Mouse (Mus musculus) kidney, embryonic 14.5 days (tissue): ENCODE results near the gene Phf21b. TPM values are rescaled to one million over a fixed set of nuclear protein-coding genes. Genes with fewer than 3 reads are reported as not detected.

Experiments used
- ATAC-seq: fragments of 200-750 bp; cut with Nextera tagmentation; 2 replicates; pipeline ENCODE4 v1.8.0; 2017; ENCODE audit warnings: moderate number of reproducible peaks, mild to moderate bottlenecking, moderate TSS enrichment, moderate library complexity; ENCODE audit not compliant: low FRiP score, low TSS enrichment
- H3K27ac ChIP-seq: fragments of 300-500 bp; sonication (generic); 2 replicates; pipeline ENCODE4 v1.5.1; 2014; ENCODE audit warnings: low read depth, mild to moderate bottlenecking, low read length, moderate library complexity, mixed read lengths
- H3K27me3 ChIP-seq: fragments of 300-500 bp; sonication (generic); 2 replicates; pipeline ENCODE4 v1.6.1; 2014; ENCODE audit warnings: mild to moderate bottlenecking, low read length; ENCODE audit not compliant: control insufficient read depth, insufficient read depth
- H3K36me3 ChIP-seq: fragments of 300-500 bp; sonication (generic); 2 replicates; pipeline ENCODE4 v1.6.1; 2014; ENCODE audit warnings: low read length, mixed read lengths; ENCODE audit not compliant: control insufficient read depth, insufficient read depth
- H3K4me1 ChIP-seq: fragments of 300-500 bp; sonication (generic); 2 replicates; pipeline ENCODE4 v1.6.1; 2014; ENCODE audit warnings: low read length, mixed read lengths; ENCODE audit not compliant: control insufficient read depth, insufficient read depth
- H3K4me2 ChIP-seq: fragments of 300-500 bp; sonication (generic); replicated peaks from 2 replicates; pipeline ENCODE4 v1.6.1; 2014; ENCODE audit warnings: low read depth, mild to moderate bottlenecking, low read length
- H3K4me3 ChIP-seq: fragments of 300-500 bp; sonication (generic); 2 replicates; pipeline ENCODE4 v1.5.1; 2014; ENCODE audit warnings: mild to moderate bottlenecking, low read length
- H3K9ac ChIP-seq: fragments of 300-500 bp; sonication (generic); 2 replicates; pipeline ENCODE4 v1.6.1; 2014; ENCODE audit warnings: low read depth, mild to moderate bottlenecking, low read length, moderate library complexity
- H3K9me3 ChIP-seq: fragments of 300-500 bp; sonication (generic); 2 replicates; pipeline ENCODE4 v1.6.1; 2016; ENCODE audit warnings: low read length; ENCODE audit not compliant: control insufficient read depth
- WGBS: fragments of 180-500 bp; shearing (Covaris S2); extraction: QIAGEN DNeasy Blood & Tissue Kit; methylation state at CpG from one replicate; pipeline ENCODE4 v1.1.7; 2014; 5-methylcytosine and 5-hydroxymethylcytosine counted together
- polyA plus RNA-seq: library from polyadenylated mRNA; unstranded; fragments of >200 nt; fragmentation: Nextera tagmentation; extraction: Ambion mirVana; gene quantifications from 2 replicates; pipeline ENCODE4 v1.2.1, GENCODE M21; 2014

Gene Phf21b
- polyA plus RNA-seq, 1 experiment from 2014 or later = 1.8 TPM

DNA sequence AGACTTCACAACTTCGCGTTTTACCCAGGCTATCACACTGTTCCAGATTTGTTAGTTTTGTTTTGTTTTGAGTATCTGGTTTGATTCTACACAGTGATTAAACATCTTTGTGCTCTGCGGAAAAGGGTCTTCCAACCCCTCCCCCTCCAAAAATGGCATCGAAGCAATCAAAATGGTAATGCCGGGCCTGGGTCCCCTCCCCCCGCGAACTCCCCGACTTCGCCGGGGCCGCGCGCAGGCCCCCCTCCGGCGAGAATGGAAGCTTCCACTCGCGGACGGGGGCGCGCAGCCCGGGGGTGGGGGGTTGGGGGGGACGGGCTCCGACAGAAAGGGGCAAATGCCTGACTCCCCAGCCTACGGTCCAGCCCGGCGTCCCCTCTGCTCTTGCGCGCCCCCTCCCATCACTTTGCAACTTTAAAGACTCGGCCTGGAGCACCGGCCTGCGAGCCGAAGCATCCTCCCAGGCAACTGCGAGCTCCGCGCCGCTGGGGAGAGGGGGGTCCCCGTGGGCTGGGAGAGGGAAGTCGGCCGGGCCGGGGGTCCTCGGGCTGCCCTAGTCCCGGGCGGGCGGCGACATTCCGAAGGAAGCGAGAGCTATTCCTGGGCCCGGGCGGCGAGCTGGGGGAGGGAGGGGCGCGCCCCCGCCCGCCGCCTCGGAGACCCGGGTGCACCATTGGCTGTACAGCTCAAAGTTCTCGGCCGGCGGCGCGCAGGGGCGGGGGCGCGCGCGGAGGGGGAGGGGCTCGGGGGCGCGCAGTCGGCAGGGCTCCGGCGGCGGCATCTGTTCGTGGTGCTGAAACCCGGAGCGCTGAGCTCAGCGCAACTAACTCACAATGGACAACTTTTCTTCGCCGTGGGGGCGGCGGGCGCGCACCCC lies 2.4 kb downstream of the Phf21b start:
- H3K4me1 ChIP-seq = peaks cover 18% of the 10 kb centered on the region
- H3K27ac ChIP-seq = peak overlapping the region; percentile 52; the same call in 1 of the 2 replicates
- H3K36me3 ChIP-seq = no peaks in the 10 kb centered on the region
- H3K4me3 ChIP-seq = peak overlapping the region; percentile 60
- peak overlapping the region; percentile 79; the same call in 1 of the 2 replicates for H3K9ac ChIP-seq
- peak overlapping the region; percentile 99 for H3K4me2 ChIP-seq
- peaks cover 9% of the 10 kb centered on the region; the same call in 1 of the 2 replicates for H3K27me3 ChIP-seq
- no peaks in the 10 kb centered on the region for H3K9me3 ChIP-seq
- ATAC-seq = peak; percentile 65
- 1% methylated on average over 65 of the region's 84 CpGs for WGBS

DNA sequence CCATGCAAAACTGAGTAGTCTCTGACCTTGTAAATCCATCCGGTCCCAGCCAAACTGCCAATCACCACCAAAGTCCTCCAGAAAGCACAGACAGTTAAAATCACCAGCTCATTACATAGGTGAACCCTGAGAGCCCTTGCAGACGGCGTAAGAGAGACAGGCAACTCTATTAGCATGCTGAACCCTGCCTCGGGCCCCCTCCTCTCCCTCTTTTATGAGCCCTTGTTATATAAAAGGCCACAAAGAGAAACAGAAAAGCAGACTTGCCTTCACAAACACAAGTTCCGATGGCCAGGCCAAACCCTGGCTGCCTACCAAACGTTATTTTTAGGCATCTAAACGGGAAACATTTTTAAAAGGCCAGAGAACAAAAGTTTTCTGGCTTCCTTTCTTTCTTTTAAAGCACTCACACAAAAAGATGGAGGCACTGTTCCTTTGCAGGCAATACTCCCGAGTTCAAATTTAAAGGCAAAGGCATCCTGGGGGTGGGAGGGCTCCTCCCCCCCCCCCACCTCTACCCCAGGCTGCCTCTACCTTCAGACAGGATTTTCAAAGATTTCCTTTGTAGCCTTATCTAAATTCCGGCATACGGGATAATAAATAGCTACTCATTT lies 3.3 kb downstream of the Phf21b start:
- 10% methylated on average over 10 of the region's 10 CpGs for WGBS
- Histone ChIP-seq H3K9ac (no peak overlapping the region), H3K36me3 (no peaks in the 10 kb centered on the region)

DNA sequence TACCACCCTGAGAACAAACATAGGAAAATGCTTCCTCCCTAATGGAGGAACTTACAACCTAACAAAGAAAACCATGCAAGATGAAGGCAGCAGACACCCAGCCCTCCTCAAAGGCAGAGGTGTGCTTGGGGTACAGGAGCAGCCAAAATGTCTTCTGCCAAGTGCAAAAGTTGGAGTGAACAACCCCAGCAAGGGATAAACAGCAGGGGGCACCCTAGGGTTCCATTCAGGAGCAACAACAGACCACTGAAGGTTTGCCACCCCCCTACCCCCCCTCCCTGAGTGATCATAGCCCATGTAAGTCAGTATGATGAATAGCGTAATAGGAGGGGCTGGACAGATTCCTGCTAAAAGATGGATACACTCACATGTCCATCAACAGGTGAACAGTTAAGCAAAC lies 5.5 kb downstream of the Phf21b start:
- H3K4me3 ChIP-seq = no peak overlapping the region
- WGBS = 91% methylated on average over 1 of the region's 1 CpGs
- peaks cover 8% of the 10 kb centered on the region; the same call in 1 of the 2 replicates for H3K27me3 ChIP-seq
- H3K4me2 ChIP-seq = no peak overlapping the region
- H3K9me3 ChIP-seq = no peaks in the 10 kb centered on the region
- H3K27ac ChIP-seq = no peak overlapping the region
- H3K36me3 ChIP-seq = no peaks in the 10 kb centered on the region
- no peak overlapping the region for H3K9ac ChIP-seq
- peaks cover 12% of the 10 kb centered on the region for H3K4me1 ChIP-seq
- no peak for ATAC-seq

More for the DNA sequence above, 3.3 kb downstream of the Phf21b start:
- Histone ChIP-seq H3K4me3 (peak overlapping the region; percentile 60), H3K4me2 (peak overlapping the region; percentile 99), H3K27me3 (peaks cover 9% of the 10 kb centered on the region; the same call in 1 of the 2 replicates), H3K27ac (no peak overlapping the region), H3K4me1 (peaks cover 18% of the 10 kb centered on the region), H3K9me3 (no peaks in the 10 kb centered on the region)
- ATAC-seq = no peak

DNA sequence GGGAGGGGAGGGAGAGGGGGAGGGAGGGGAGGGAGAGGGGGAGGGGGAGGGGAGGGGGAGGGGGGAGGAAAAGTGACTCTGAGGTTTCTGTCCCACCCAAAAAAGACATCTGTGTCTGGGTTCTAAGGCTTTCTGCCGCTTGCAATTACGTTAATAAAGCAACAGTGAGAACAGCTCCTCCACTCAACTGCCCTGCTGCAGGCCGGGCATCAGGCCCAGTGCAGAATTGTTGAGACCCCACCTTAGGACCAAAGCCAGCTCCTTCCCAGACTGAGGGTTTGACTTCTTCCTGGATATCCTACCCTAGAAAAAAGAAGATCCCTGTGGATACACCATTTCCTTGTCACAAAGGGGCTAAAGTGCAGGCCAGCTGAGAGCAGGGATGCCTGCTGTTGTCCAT lies 9.6 kb downstream of the Phf21b start:
- Histone ChIP-seq H3K4me2 (no peak overlapping the region), H3K9me3 (no peaks in the 10 kb centered on the region), H3K27me3 (no peaks in the 10 kb centered on the region), H3K36me3 (no peaks in the 10 kb centered on the region), H3K27ac (no peak overlapping the region), H3K9ac (no peak overlapping the region), H3K4me3 (no peak overlapping the region), H3K4me1 (peaks cover 24% of the 10 kb centered on the region)
- 58% methylated on average over 3 of the region's 3 CpGs for WGBS
- no peak for ATAC-seq

DNA sequence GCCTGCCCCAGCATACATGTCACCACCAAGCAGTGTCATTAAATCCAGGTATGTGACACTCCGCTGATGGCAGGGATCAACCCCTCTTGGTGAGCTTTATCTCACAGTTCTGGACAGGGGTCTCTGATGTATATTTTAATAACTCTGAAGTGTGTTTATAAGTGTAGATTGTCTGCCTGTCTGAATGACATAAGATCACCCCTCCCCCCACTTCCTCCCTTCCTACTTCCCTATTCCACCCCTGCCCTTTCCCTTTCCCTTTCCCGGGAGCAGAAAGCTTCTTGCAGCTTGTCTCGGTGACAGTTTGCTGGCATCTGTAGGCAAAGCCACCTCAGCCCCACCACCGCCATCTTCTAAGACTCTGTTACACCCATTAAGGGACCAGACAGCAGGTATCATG lies 11.0 kb downstream of the Phf21b start:
- H3K27ac ChIP-seq = no peak overlapping the region
- no peak overlapping the region for H3K4me2 ChIP-seq
- H3K9me3 ChIP-seq = no peaks in the 10 kb centered on the region
- WGBS = 76% methylated on average over 4 of the region's 4 CpGs
- no peaks in the 10 kb centered on the region for H3K36me3 ChIP-seq
- ATAC-seq = no peak
- no peak overlapping the region for H3K4me3 ChIP-seq
- peaks cover 24% of the 10 kb centered on the region for H3K4me1 ChIP-seq
- H3K9ac ChIP-seq = no peak overlapping the region
- H3K27me3 ChIP-seq = no peaks in the 10 kb centered on the region

DNA sequence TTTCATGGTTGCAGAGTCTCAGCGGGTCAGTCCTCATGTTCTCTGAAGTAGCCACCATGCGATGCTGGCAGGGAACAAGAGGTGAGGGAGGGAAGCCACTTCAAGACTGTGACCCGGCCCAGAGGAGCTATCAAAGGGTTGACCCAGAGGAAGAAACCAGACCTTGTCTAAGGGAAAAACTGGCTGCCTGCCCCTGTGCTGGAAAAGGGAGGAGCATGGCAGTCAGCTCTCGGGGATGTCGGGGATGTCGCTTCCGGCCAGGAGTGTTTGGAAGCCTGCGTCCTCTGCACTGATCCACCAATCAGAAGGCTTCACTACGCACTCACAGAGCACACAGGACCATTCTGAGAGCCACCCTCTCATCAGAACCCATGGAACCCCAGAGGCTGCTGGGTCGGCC lies 12.8 kb downstream of the Phf21b start:
- ATAC-seq = no peak
- H3K4me3 ChIP-seq = no peak overlapping the region
- H3K4me1 ChIP-seq = peaks cover 24% of the 10 kb centered on the region
- H3K27ac ChIP-seq = no peak overlapping the region
- no peak overlapping the region for H3K4me2 ChIP-seq
- no peaks in the 10 kb centered on the region for H3K9me3 ChIP-seq
- H3K27me3 ChIP-seq = no peaks in the 10 kb centered on the region
- no peak overlapping the region for H3K9ac ChIP-seq
- WGBS = 51% methylated on average over 10 of the region's 10 CpGs
- H3K36me3 ChIP-seq = no peaks in the 10 kb centered on the region

DNA sequence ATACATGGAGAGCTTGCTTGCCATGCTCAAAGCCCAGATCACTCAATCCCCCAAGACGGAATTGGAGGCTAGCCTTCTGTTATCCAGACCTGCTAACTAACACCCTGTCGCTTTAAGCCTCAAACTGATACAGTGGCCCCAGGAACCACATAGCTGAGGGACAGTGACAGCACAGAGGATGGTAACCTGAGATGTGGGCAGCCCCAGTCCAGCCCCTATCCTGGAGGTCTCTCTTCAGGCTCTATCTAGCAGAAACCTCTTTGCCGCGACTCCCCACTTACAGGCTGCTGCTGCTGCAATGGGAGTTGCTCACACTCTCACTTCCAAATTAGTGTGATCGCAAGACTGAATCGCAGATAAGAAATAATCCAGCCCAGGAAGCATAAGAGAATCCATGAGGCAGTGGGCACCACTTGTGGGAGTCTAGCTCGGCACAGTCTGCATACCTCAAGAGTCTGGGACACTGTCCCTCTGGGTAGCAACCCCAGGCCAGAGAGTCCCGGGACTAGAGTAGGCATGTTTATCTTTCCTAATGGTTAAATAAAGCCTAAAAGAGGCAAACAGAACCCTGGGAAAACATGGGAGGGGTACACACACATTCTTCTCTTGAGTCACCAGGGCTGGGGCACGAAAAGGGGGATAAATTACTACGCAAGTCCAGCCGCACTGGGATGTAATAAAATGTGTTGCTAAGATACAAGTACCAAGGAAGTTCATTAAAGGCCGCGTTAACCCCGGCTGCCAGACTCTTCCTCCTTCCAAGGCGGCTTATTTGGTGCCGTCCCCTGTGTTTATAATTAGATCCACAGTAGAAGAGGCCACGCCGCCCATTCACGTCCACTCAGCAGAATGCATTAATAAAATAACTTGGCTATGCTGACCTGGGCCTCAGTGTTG lies 13.7 kb downstream of the Phf21b start:
- H3K9me3 ChIP-seq = no peaks in the 10 kb centered on the region
- H3K4me2 ChIP-seq = peak overlapping the region; percentile 10; the same call in 1 of the 2 replicates
- H3K9ac ChIP-seq = no peak overlapping the region
- H3K4me3 ChIP-seq = no peak overlapping the region
- H3K27me3 ChIP-seq = no peaks in the 10 kb centered on the region
- no peaks in the 10 kb centered on the region for H3K36me3 ChIP-seq
- peaks cover 24% of the 10 kb centered on the region for H3K4me1 ChIP-seq
- H3K27ac ChIP-seq = no peak overlapping the region
- 12% methylated on average over 19 of the region's 19 CpGs for WGBS
- peak; percentile 57; the same call in 1 of the 2 replicates for ATAC-seq

DNA sequence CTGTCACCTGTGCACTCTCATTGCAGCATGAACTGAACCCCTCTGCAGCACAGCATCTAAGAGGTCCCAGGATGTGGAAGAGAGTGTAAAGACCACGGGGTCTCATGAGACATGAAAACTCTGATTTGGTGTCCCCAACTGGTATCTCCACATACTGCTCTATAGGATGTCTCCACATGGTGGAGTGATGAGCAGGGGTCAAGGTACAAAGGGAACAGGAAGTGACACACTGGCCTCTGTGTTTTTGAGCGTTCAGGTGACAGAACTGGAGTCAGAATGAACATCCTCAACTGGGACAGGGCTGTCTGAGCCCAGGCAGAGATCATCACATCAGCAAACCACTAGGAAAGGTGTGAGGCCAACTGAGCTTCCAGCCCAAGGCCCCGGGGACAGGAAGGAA lies 15.3 kb downstream of the Phf21b start:
- Histone ChIP-seq H3K27me3 (no peaks in the 10 kb centered on the region), H3K4me1 (peaks cover 24% of the 10 kb centered on the region), H3K36me3 (no peaks in the 10 kb centered on the region), H3K4me2 (no peak overlapping the region), H3K27ac (no peak overlapping the region), H3K9me3 (no peaks in the 10 kb centered on the region), H3K9ac (no peak overlapping the region), H3K4me3 (no peak overlapping the region)
- no peak for ATAC-seq
- WGBS = 76% methylated on average over 3 of the region's 3 CpGs
